Mouse (Mus musculus): ENCODE measurements around the gene Akt1. TPM values are rescaled to one million over a fixed set of nuclear protein-coding genes. Genes with fewer than 3 reads are reported as not detected.

Akt1 gene
- total RNA-seq, 2 experiments from 2014 or later = 22.6 to 40.9 TPM

DNA sequence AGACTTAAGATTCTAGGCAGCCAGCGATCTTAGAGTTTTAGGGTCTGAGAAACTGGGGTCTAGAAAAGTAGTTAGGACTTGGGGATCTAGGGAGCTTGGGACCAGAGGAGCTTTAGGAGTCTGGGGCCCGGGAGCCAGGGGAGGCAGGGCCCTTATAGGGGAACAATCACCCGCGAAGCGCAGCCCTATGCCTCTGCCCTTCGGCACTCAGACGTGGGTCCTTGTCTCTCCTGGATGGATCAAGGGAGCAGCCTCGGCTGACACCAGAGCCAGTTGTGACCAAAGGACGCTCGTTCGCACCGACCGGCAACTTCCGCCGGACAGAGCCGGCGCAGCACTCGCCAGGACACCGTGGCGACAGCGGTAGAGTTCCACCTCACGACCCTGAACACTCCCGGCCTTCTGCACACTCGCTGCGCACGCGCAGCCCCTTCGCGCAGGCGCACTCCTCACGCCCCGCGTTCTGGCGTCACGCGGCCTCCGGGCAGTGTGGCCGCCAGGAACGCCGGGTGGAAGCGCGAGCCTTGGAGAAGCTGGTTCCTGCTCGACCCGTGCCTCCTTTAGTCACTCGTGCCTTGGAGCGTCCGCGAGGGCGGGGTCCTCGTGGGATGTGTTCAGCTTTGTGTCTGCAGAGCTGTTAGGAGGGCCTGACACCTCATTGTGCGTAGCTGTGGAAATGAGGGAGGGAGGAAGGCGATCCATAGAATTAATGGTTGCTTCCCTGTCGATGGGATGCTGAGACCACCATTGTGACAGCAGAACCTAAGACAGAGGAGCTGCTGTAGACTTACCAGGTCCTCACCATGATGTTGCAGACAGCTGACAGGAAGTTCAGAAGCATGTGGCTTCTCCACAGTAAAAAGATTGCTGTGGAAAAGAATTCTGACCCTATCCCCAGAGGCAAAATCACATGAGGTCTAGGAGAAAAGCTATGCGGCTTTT lies 18.8 kb upstream of the Akt1 start:
- ATAC-seq (replicated peaks; ENCODE audit: low FRiP score, poor library complexity, severe bottlenecking) = peak; percentile 81

DNA sequence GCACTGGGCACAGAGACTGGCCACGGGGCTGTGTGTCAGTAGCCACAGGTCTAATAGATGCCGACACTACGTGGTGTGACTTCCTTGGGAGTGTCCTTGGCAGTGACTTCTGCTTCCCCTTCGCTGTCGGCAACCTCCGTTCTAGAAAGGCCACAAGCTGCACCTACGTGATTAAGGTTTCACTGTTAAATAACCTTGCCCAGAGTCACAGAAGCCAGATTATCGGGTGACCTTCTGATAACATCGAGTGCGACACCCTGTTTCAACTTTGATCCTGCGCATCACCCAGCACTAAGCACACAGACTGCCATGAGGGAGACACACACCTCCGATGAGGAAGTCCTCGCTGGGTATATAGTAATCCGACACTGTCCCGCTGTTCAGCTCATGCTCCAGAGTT lies 13.8 kb upstream of the Akt1 start:
- no peak for ATAC-seq (replicated peaks; ENCODE audit: low FRiP score, poor library complexity, severe bottlenecking)

DNA sequence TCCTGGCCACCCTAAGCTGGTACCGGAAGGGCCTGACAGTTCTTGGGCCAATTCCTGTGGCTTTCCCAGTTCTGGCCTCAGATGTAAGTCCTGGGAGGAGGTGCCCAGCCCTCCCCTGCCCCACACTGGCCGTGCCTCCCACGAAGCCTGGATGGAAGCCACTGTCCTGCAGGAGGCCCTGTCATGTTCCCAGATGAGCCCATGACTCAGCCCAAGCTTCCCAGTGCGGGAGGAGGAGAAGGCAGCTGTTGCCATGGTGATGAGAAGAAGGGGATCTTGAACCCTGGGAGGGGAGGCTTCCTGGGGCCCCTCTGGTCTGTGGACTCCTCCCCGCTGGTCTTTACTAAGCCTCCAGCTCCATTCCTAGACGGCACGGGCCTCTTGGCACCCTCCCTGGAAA lies 8.7 kb upstream of the Akt1 start:
- no peak for ATAC-seq (replicated peaks; ENCODE audit: low FRiP score, poor library complexity, severe bottlenecking)

DNA sequence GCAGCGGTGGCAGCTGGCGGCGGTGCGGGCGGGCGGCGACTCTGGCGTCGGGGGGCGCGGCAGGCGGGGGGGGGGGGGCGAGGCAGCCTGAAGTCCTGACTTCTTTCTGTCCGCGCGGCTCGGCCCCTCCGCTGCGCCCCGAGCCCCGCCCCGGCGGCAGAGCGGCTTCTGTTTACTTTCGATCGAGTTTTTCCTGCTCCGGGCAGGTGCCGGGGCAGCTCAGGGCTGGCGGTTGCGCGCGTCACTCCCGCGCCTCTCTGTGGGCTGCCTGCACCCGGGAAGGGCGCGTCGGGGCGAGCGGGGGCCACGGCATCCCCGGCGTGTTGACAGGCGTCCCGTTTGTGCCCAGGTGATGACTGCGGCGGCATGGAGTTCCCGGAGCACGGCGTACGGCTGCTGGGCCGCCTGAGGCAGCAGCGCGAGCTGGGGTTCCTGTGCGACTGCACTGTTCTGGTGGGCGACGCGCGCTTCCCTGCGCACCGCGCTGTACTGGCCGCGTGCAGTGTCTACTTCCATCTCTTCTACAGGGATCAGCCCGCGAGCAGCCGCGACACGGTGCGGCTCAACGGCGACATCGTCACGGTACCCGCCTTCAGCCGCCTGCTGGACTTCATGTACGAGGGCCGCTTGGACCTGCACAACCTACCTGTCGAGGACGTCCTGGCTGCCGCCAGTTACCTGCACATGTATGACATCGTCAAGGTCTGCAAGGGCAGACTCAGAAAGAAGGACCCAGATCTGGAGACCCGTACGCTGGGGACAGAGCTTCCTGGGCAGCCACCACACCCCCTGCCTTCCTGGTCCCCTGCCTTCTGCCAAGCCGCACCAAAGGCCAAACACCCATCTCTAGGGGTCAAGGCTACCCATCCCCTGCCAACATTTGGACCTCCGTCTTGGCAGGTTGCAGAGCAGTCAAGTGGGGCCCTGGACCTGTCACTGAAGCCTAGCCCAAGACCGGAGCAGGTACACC lies 4.6 kb upstream of the Akt1 start:
- no peak for ATAC-seq (replicated peaks; ENCODE audit: low FRiP score, poor library complexity, severe bottlenecking)

DNA sequence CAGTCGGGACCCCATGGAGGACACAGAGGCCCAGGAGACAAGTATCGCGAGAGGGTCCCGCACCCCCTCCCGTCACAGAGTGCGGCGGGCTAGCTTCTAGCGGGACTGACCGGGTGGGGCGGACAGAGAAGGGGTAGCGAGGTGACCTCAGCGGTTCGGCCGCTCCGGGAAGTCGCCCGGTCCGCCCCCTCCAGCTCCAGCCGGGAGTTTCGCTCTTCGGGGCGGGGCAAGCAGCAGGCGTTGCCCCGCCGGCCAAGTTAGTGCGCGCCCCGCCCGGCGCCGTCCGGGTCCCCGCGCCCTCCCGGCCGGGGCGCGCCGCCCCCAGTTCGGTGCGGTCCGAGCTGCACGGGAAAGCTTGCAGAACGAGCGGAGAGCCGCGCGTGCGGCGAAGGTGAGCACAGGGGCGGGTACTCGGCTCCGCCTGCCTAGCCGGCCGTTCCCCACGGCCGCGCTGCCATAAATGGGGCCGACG lies 3.9 kb upstream of the Akt1 start, which contains the start of gene Zbtb42:
TSS of gene Zbtb42 (plus strand) at position 274 of the 472 bp plus-strand sequence.
- ATAC-seq (replicated peaks; ENCODE audit: low FRiP score, poor library complexity, severe bottlenecking) = no peak

DNA sequence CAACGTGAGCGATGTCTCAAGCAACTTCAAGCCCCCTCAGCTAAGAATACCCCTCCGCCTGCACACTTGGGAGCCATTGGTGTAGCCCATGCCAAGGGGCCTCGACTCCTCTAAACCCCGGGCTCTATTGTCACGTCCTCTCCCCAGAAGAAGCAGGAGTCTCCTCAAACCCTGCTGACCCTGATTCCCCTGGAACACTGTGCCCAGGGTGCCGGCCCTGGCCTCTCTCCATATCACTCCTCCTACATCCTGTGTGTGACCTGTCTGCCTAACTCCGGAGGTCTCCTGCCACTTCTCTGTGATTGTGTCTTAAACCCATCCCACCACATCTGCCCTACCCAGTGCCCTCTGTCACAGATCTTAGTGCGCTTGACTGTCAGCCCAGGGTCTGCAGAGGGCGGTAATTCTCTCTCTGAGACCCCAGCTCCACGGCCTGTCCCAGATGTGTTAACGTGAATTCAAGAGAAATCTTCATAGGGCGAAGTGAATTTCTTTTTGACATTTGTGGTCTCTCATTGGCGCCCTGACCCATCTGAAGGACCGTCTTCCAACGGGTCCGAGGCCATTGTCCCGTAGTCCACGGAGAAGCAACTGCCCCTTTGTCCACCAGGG lies 3.4 kb upstream of the Akt1 start:
- no peak for ATAC-seq (replicated peaks; ENCODE audit: low FRiP score, poor library complexity, severe bottlenecking)

DNA sequence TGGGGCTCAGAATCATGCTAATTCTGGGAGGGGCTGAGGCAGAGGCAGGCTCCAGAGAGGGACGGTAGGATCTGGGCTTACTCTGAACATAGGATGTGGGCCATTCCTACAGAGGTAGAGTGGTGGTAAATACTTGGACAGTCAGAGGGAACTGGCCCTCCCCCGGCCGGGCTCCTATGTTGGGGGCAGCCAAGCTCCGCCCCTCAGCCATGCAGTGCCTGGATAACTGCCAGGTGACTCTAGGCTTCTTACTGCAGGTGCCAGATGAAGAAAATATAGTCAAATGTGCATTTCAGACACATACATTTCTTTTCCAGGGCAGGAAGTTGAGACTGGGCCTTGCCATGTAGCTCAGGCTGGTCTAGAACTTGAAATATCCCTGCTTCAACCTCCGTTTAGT lies 2.4 kb upstream of the Akt1 start:
- no peak for ATAC-seq (replicated peaks; ENCODE audit: low FRiP score, poor library complexity, severe bottlenecking)

DNA sequence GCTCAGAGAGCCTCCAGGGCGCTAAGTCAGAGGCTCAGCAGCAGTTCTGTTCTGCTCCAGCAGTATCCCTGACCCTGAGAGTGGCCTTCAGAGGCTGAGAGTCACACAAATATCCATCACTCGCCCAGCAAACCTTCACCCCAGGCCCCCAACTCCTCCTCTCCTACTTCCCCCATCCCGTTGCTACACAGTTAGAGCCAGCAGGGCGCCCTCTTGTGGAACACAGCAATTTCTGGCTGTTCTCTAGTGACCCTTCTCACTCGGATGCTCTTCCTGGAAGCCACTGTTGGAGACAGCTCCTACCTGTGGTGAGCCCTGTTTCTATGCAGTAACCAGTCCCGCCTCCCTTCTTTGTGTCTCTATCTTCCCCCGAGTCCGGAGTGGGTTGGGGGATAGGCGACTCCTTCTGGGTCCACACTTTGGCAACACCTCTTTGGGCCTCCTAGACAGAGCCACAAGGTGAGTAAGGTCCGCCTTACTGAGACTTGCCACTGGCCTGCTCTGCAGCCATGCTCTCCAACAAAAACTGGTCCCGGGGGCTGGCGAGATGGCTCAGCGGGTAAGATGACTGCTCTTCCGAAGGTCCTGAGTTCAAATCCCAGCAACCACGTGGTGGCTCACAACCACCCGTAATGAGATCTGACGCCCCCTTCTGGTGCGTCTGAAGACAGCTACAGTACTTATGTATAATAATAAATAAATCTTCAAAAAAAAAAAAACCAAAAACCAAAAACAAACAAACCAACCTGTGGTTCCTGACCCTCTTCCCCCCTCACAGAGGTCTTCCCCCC lies 756 bp upstream of the Akt1 start:
- peak; percentile 58 for ATAC-seq (replicated peaks; ENCODE audit: low FRiP score, poor library complexity, severe bottlenecking)

DNA sequence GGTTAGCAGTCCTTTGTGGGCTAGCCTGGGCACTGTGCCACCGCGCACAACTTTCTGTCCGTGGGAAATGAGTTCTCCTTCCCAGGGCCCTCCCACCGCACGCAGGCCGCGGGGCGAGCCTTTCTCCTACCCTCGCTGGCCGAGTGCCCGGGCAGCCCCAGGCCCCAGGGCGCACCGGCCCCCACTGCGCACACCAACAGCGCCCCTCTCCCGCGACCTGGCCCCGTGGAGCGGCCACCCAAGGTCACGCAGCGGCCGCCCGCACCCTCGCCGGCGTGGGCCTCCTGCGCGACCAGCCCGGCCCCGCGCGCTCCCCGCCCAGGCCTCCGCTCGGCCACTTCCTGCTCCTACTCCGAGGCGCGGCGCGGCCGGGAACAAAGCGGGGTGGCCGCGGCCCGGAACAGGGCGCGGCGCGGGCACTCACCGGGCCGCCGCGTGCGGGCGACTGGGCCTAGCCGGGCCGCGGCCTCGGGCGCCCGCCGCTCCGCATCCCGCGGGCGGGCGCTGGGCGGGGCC lies 1.1 kb downstream of the Akt1 start:
- ATAC-seq (replicated peaks; ENCODE audit: low FRiP score, poor library complexity, severe bottlenecking) = no peak

DNA sequence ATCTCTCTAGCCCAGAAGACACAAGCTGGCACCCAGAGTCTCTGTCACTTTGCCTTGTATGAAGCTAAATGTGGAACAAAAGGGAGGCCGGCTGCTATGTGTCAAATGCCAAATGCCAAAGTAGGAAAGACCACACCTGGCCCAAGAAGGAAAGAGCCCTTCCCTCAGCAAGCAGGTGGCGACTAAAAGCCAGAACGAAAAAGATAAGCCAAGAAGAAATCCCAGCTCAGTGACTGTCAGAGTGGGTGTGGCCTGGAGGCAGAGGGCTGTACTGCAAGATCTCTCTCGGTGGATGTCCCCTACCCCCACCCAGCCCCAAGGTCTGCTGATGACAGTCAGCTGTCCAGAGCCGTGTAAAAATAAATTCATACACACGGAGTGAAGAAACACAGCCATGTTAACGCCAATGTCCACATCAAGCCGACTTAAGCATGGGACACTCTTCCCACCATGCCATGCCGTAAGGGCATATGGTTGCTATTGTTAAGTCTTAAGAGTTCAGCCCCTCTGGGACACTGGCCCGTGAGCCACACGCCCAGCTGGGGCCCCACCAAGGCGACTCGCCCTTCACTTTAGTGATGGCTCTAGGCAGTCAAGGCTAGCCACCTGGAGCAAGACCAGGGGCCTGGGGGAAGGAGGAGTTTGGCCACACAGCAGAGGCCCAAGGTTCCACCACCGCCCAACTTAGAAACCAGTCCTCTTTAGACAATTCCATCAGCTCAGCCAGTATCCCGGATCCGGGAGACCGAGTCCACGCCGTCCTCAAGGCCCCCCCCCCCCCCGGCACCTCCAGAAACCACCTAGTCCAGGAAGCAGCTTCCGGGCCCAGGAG lies 1.7 kb downstream of the Akt1 start:
- no peak for ATAC-seq (replicated peaks; ENCODE audit: low FRiP score, poor library complexity, severe bottlenecking)

DNA sequence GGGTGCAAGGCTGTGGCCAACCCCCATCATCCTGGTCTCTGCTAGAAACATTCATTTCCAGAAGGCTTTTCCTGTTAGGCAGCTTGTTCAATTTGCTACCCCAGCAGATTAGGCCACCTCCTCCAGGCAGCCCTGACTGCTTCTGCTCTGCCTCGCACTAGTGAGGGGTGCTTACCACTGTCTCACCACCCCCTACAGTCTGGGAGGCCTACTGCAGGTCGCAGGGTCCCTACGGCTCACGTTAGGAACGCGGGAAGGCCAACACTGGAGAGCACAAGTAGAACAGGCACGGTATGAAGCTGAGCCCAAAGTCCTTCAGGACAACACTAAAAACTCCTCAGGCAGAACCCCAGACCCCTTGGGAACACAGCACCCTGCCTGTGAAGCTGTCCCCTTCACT lies 2.8 kb downstream of the Akt1 start:
- ATAC-seq (replicated peaks; ENCODE audit: low FRiP score, poor library complexity, severe bottlenecking) = no peak

DNA sequence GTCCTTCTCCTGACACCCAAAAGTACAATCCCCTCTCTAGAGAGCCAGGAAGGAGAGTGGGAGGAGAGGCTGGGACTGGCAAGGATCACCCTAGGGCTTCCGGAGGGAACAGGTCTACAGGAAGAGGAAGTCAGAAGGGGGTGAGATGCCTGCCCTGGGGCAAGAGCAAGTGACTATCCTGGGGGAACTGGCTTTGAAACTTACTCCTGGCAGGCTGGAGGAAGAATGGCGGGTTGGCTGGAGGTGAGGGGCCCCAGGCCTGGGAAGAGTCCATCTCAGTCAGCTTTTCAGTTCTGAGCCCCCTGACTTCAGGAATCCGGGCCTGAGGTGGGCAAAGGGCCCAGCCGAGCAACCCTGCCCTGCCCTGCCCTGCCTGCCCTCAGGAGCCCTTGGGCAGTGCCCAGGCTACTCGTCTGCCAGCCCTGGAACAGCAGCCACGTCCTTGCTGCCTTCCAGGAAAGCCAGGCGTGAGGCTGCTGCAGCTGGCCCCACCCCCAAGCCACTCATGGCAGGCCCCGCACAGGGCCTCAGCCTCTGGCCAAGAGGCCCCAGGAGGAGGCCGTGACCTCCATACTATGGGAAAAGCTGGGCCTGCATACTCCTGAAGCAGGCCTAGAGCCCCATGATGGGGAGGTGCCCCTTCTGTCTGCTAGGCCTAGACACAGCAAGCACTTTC lies 3.8 kb downstream of the Akt1 start:
- ATAC-seq (replicated peaks; ENCODE audit: low FRiP score, poor library complexity, severe bottlenecking) = no peak

DNA sequence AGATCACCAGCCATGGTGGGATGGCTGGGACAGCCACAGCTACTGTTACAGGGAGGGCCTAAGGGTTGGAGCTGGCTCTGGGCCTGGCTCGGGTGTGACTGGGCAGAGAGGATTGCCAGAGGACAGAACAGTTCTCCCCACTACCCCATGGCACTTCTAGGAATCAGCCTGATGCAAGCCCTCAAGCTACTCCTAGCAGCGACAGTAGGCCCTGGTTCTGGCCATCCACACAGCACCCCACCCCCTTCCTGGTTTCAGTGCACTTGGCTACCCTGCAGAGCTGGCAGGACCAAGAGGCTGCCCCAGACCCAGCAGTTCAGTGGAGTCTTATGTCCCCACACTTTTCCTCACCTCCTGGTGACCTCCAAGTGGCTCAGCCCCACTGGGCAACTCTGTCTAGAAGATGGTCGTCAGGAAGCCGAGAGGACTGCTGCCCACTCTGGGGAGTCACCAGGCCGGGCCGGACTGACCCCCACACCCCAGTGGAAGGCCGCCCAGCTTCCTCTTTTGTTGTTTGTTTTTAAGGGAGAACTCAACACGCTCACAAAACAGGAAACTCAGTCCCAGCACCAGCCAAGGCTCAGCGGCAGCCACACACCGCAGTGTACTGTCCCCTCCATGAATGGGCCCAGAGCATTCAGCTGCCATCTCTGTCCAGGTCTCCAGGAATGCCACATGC lies 6.9 kb downstream of the Akt1 start:
- no peak for ATAC-seq (replicated peaks; ENCODE audit: low FRiP score, poor library complexity, severe bottlenecking)

DNA sequence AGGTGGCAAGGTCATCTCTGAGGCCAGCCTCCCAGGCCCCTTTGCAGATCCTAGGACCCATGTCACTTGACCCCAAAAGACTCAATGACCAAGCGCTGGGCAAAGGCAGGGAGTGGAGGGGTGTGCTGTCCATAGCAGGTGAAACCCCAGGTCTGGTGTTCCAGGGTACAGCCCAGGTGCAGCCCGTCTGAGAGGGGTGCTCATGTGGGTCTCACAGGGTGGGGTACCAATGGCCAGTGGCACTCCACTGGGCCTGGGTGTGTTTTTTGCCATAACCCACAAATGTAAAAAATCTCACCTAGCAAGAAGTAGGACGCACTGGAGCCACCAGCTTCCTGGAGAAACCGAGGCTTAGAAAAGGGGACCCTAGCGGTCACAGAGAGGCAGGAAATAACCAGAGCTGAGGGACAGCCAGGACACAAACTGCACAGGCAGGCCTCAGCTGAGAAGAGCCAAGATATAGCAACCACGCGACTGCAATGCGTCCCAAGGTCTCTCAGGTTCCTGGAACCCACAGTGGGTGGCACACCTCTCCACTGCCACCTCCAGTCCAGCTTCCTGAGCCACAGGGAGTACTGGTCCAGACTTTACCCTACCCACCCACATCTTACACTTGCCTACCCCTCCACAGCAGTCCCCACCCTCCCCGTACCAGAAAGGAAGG lies 8.7 kb downstream of the Akt1 start:
- ATAC-seq (replicated peaks; ENCODE audit: low FRiP score, poor library complexity, severe bottlenecking) = no peak

DNA sequence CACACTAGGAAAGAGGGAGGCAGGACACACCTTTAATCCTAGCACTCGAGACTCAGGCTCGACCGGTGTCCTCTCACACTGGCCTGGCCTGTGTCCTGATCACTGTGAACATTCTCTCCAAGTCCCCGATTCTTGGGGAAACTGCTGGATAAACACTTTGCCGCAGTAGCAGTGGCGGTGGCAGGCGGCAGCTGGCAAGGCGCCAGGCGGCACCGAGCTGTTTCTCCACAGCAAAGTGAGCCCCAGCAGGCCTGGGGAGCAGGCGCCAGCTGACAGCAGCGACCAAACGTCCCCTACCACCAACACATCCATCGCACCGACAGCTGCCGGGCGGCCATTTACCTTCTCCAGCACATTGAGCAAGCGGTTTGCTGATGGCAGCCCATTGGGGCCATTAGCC lies 9.2 kb downstream of the Akt1 start:
- no peak for ATAC-seq (replicated peaks; ENCODE audit: low FRiP score, poor library complexity, severe bottlenecking)

DNA sequence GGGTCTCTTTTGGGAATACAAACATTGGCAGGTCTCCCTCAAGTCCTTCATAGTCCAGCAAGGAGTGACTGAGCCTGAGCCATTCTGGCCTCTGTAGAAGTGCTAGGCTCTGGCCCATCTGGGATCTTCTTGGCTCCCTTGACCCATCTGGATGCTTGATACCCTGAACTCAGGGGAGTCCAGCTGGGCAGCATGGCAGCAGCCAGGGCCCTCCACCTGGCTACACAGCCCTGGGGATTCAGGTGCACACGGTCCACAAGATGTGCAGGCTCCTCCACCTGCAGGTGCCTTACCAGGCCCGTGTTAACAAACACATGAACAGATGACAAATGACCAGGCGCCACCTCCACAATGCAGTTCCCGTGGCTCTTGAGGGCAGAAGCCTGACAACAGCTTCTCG lies 10.0 kb downstream of the Akt1 start:
- ATAC-seq (replicated peaks; ENCODE audit: low FRiP score, poor library complexity, severe bottlenecking) = no peak

DNA sequence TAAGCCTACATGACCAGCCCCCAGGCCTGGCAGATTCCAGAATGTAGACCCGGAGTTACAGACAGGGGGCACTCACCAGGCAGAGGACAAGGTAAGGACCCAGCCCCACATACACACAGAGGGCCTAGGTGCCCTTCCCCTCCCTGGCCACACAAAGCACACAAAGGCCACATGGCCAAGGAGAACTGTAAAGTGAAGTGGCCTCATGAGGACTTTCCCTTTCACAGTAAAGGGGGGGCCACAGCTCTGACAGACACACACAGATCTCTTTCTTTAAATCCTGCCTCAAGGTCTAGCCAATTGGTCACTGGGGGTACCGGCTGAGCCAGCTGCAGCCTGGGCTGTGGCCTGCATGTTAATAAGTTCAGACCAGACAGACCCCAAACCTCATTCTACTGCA lies 10.6 kb downstream of the Akt1 start:
- ATAC-seq (replicated peaks; ENCODE audit: low FRiP score, poor library complexity, severe bottlenecking) = no peak

Data from erythroid progenitor cell, adult 5-6 weeks (primary cell).